Mouse (Mus musculus) kidney, embryonic 16.5 days (tissue): ENCODE measurements at regions not wholly inside any gene's neighbourhood (a gene's known extent, or its start where the extent isn't known, plus 50 kb on each side); places are given as distances from the start of the nearest gene placed in this dataset.

Experiments
- ATAC-seq: fragments of 200-750 bp; cut with Nextera tagmentation; 2 replicates; pipeline ENCODE4 v1.8.0; 2017; ENCODE audit warnings: moderate TSS enrichment; ENCODE audit not compliant: low FRiP score, low TSS enrichment
- H3K27ac ChIP-seq: fragments of 300-500 bp; sonication (generic); 2 replicates; pipeline ENCODE4 v1.5.1; 2014; ENCODE audit warnings: low read length
- H3K27me3 ChIP-seq: fragments of 300-500 bp; sonication (generic); 2 replicates; pipeline ENCODE4 v1.6.1; 2014; ENCODE audit warnings: low read length, control low read depth, mixed read lengths; ENCODE audit not compliant: insufficient read depth
- H3K36me3 ChIP-seq: fragments of 300-500 bp; sonication (generic); 2 replicates; pipeline ENCODE4 v1.6.1; 2014; ENCODE audit warnings: low read length, control low read depth, mixed read lengths; ENCODE audit not compliant: insufficient read depth
- H3K4me1 ChIP-seq: fragments of 300-500 bp; sonication (generic); 2 replicates; pipeline ENCODE4 v1.6.1; 2014; ENCODE audit warnings: low read length, control low read depth, mixed read lengths; ENCODE audit not compliant: insufficient read depth
- H3K4me2 ChIP-seq: fragments of 300-500 bp; sonication (generic); replicated peaks from 2 replicates; pipeline ENCODE4 v1.6.1; 2014; ENCODE audit warnings: low read depth, low read length
- H3K4me3 ChIP-seq: fragments of 300-500 bp; sonication (generic); 2 replicates; pipeline ENCODE4 v1.5.1; 2014; ENCODE audit warnings: mild to moderate bottlenecking, low read length
- H3K9ac ChIP-seq: fragments of 300-500 bp; sonication (generic); replicated peaks from 2 replicates; pipeline ENCODE4 v1.6.1; 2014; ENCODE audit warnings: low read length
- H3K9me3 ChIP-seq: fragments of 300-500 bp; sonication (generic); 2 replicates; pipeline ENCODE4 v1.6.1; 2016; ENCODE audit warnings: low read length, control low read depth
- WGBS: fragments of 180-500 bp; shearing (Covaris S2); extraction: QIAGEN DNeasy Blood & Tissue Kit; methylation state at CpG from one replicate; pipeline ENCODE4 v1.1.7; 2014; 5-methylcytosine and 5-hydroxymethylcytosine counted together

GRCm38 (mm10) chr11:79881812-79882211, 80.4 kb downstream of the Utp6 start:
- H3K9ac ChIP-seq, result no peak overlapping the region
- no peaks in the 10 kb centered on the region for H3K36me3 ChIP-seq
- ATAC-seq, result 0 out of 2 replicates have a peak, but pooled peaks have one; percentile 19
- H3K4me3 ChIP-seq, result no peak overlapping the region
- H3K4me1 ChIP-seq, result peaks cover 10% of the 10 kb centered on the region; the same call in 1 of the 2 replicates
- H3K27me3 ChIP-seq, result no peaks in the 10 kb centered on the region
- WGBS, result 25% methylated on average over 4 of the region's 4 CpGs
- no peak overlapping the region for H3K4me2 ChIP-seq
- H3K27ac ChIP-seq, result no peak overlapping the region
- no peaks in the 10 kb centered on the region for H3K9me3 ChIP-seq

GRCm38 (mm10) chr11:79878091-79878490, 84.1 kb downstream of the Utp6 start:
- WGBS, result 62% methylated on average over 7 of the region's 7 CpGs
- Histone ChIP-seq H3K9ac (no peak overlapping the region), H3K4me3 (no peak overlapping the region), H3K36me3 (no peaks in the 10 kb centered on the region), H3K27ac (peak overlapping the region; percentile 67; the same call in 1 of the 2 replicates), H3K9me3 (no peaks in the 10 kb centered on the region), H3K27me3 (no peaks in the 10 kb centered on the region), H3K4me1 (peaks cover 10% of the 10 kb centered on the region; the same call in 1 of the 2 replicates), H3K4me2 (no peak overlapping the region)
- ATAC-seq, result no peak; the same call in 1 of the 2 replicates

GRCm38 (mm10) chr11:79877184-79877745, 84.9 kb downstream of the Utp6 start:
- no peaks in the 10 kb centered on the region for H3K27me3 ChIP-seq
- H3K27ac ChIP-seq, result peak overlapping the region; percentile 67
- H3K9me3 ChIP-seq, result no peaks in the 10 kb centered on the region
- ATAC-seq, result peak; percentile 70
- no peaks in the 10 kb centered on the region for H3K36me3 ChIP-seq
- H3K9ac ChIP-seq, result no peak overlapping the region; the same call in 1 of the 2 replicates
- peaks cover 10% of the 10 kb centered on the region; the same call in 1 of the 2 replicates for H3K4me1 ChIP-seq
- H3K4me2 ChIP-seq, result no peak overlapping the region
- no peak overlapping the region for H3K4me3 ChIP-seq
- 27% methylated on average over 3 of the region's 3 CpGs for WGBS

- H3K27ac ChIP-seq, result no peak overlapping the region
- no peak overlapping the region for H3K4me2 ChIP-seq
- no peaks in the 10 kb centered on the region for H3K27me3 ChIP-seq
- no peaks in the 10 kb centered on the region for H3K9me3 ChIP-seq
- no peaks in the 10 kb centered on the region for H3K36me3 ChIP-seq
- 90% methylated on average over 9 of the region's 10 CpGs for WGBS
- H3K4me3 ChIP-seq, result no peak overlapping the region
- H3K9ac ChIP-seq, result no peak overlapping the region
- no peak for ATAC-seq
- H3K4me1 ChIP-seq, result peaks cover 17% of the 10 kb centered on the region
Measured at GRCm38 (mm10) chr11:79871783-79872628, 90.2 kb downstream of the Utp6 start.

GRCm38 (mm10) chr11:79870189-79870588, 92.0 kb downstream of the Utp6 start:
- no peak overlapping the region for H3K4me3 ChIP-seq
- peak overlapping the region; percentile 71 for H3K27ac ChIP-seq
- no peak overlapping the region for H3K4me2 ChIP-seq
- H3K9ac ChIP-seq, result no peak overlapping the region; the same call in 1 of the 2 replicates
- H3K27me3 ChIP-seq, result no peaks in the 10 kb centered on the region
- 13% methylated on average over 5 of the region's 5 CpGs for WGBS
- peaks cover 16% of the 10 kb centered on the region for H3K4me1 ChIP-seq
- H3K36me3 ChIP-seq, result no peaks in the 10 kb centered on the region
- H3K9me3 ChIP-seq, result no peaks in the 10 kb centered on the region
- ATAC-seq, result no peak

GRCm38 (mm10) chr11:79869009-79869408, 93.2 kb downstream of the Utp6 start:
- Histone ChIP-seq H3K4me2 (no peak overlapping the region), H3K9ac (no peak overlapping the region), H3K4me3 (no peak overlapping the region), H3K27ac (no peak overlapping the region; the same call in 1 of the 2 replicates), H3K4me1 (peaks cover 19% of the 10 kb centered on the region), H3K9me3 (no peaks in the 10 kb centered on the region), H3K27me3 (no peaks in the 10 kb centered on the region), H3K36me3 (no peaks in the 10 kb centered on the region)
- WGBS, result 52% methylated on average over 5 of the region's 5 CpGs
- no peak for ATAC-seq

GRCm38 (mm10) chr11:79864836-79865235, 97.4 kb downstream of the Utp6 start:
- Histone ChIP-seq H3K4me2 (no peak overlapping the region), H3K4me3 (no peak overlapping the region), H3K9me3 (no peaks in the 10 kb centered on the region), H3K27ac (no peak overlapping the region), H3K4me1 (peaks cover 10% of the 10 kb centered on the region), H3K27me3 (no peaks in the 10 kb centered on the region), H3K36me3 (no peaks in the 10 kb centered on the region), H3K9ac (no peak overlapping the region)
- no peak for ATAC-seq
- WGBS, result 53% methylated on average over 5 of the region's 5 CpGs

- no peaks in the 10 kb centered on the region for H3K36me3 ChIP-seq
- H3K27ac ChIP-seq, result no peak overlapping the region
- H3K4me1 ChIP-seq, result 0 out of 2 replicates have a peak, but pooled peaks cover 3% of the 10 kb centered on the region
- no peaks in the 10 kb centered on the region for H3K9me3 ChIP-seq
- WGBS, result 73% methylated on average over 14 of the region's 14 CpGs
- no peak for ATAC-seq
- H3K27me3 ChIP-seq, result no peaks in the 10 kb centered on the region
- no peak overlapping the region for H3K4me3 ChIP-seq
- no peak overlapping the region for H3K9ac ChIP-seq
- no peak overlapping the region for H3K4me2 ChIP-seq
Measured at GRCm38 (mm10) chr11:79863487-79864175, 98.6 kb downstream of the Utp6 start.

- Histone ChIP-seq H3K27ac (no peak overlapping the region), H3K9me3 (no peaks in the 10 kb centered on the region), H3K9ac (no peak overlapping the region), H3K4me1 (0 out of 2 replicates have a peak, but pooled peaks cover 3% of the 10 kb centered on the region), H3K27me3 (no peaks in the 10 kb centered on the region), H3K4me2 (no peak overlapping the region), H3K4me3 (no peak overlapping the region), H3K36me3 (no peaks in the 10 kb centered on the region)
- ATAC-seq, result peak; percentile 76
- WGBS, result 28% methylated on average over 12 of the region's 12 CpGs
Measured at GRCm38 (mm10) chr11:79860611-79861067, 101.6 kb downstream of the Utp6 start.
